Mouse (Mus musculus): Measurements from ENCODE around the gene Krt31.

Krt31 gene

GRCm38 (mm10) chr11:100006624-100007023, 43.7 kb downstream of the Krt31 start:
- peak; percentile 52 for DNase-seq (ENCODE audit: low read depth, low spot score)

GRCm38 (mm10) chr11:100005905-100006304, 44.4 kb downstream of the Krt31 start:
- no peak for DNase-seq (ENCODE audit: low read depth, low spot score)

GRCm38 (mm10) chr11:100004846-100005245, 45.5 kb downstream of the Krt31 start:
- DNase-seq (ENCODE audit: low read depth, low spot score): peak; percentile 68

GRCm38 (mm10) chr11:99999091-99999490, 51.3 kb downstream of the Krt31 start:
- DNase-seq (ENCODE audit: low read depth, low spot score): no peak

All from ZHBTc4 (cell line).